Mouse (Mus musculus): ENCODE results near the gene Cnga3.

The Cnga3 gene

DNA sequence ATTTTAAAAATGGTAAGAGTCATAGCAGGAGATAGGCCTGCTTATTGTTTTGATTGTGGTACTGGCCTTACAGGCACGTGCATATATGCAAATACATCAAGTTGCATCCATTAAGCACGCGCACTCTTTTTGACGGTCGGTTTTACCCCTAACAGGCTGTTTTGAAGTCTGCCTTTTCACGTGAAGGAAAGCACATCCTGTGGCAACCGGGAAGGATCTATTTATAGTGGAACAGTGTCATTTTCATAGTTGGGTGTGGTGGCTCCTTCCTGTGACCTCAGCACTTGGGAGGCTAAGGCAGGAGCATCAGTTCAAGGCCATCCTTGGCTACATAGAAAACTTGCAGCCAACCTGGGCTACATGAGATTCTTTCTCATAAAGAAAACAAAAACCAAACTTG is 72.3 kb downstream of the Cnga3 start:
- DNase-seq (ENCODE audit: low spot score) = no peak

- no peak for DNase-seq (ENCODE audit: low spot score)
Measured at GRCm38 (mm10) chr1:37287748-37288147, 73.5 kb downstream of the Cnga3 start.

- DNase-seq (ENCODE audit: low spot score) = peak; percentile 8
Measured at GRCm38 (mm10) chr1:37288181-37288935, 74.1 kb downstream of the Cnga3 start.

DNA sequence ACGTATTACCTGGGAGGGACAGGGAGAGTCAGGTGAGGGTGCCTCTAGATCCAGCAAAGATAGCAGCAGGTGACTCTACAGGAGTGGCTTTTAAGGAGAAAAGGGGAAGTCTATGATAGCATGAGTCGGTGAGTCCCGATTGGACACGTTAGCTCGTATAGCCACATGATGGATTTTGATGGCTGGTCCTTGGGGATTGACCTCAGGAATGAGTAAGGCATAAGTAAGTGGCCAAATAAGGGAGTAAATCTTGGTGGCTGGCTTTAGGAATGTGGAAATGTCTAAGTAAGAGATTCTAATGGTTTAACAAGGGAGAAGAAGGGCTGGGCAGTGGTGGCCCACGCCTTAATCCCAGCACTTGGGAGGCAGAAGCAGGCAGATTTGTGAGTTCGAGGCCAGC is 74.7 kb downstream of the Cnga3 start:
- DNase-seq (ENCODE audit: low spot score) = no peak

GRCm38 (mm10) chr1:37296414-37296813 is 82.2 kb downstream of the Cnga3 start:
- DNase-seq (ENCODE audit: low spot score) = no peak

GRCm38 (mm10) chr1:37298904-37299303 is 84.7 kb downstream of the Cnga3 start:
- DNase-seq (ENCODE audit: low spot score) = no peak

DNA sequence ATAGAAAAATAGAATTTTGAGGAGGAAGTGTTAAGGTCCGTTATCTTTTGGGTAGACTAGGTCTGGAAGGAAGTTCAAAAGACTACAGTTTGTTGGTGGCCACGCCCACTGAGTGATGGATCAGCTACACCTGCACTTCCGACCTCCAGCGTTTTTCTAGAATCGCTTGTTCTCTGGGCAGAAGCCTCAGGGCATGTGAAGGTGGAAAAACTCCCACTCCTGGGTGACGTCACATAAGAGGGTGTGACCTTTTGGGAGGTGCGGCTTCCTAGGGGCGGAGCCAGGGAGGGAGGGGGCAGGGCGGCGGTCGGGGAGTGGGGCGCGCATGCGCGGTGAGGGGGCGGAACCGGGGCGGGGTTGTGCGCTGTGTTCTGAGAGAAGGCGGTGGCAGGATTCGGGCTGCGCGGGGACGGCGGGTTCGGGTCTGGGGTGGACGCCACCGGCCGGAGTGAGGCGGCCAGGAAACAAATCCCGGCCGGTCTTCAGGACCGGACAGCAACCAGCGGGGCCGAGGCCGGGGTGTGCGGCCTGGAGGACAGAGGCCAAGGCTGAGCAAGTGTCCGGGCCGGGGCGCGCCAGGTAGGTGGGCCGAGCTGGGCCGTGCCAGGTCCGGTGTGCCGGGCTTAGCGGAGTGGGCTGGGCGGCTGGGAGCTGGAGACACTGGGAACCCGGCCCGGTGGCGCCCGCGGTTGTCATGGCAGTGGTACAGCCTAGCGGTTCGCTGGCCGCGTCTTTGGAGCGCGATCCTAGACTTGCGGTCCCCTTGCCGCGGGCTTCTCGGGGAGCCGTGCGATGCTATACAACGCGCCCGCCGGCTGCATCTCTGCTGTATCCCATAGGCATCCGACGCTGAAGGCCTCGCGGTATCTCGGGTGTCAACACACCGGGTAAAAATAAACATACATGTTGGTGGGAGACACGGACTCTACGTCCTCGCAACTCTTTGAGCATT is 85.6 kb downstream of the Cnga3 start, which contains the start of gene Inpp4a:
TSS of gene Inpp4a (plus strand) at position 326 of the 952 bp plus-strand sequence.
- DNase-seq (ENCODE audit: low spot score) = peak; percentile 92

GRCm38 (mm10) chr1:37300650-37301049 is 86.4 kb downstream of the Cnga3 start:
- DNase-seq (ENCODE audit: low spot score) = no peak

DNA sequence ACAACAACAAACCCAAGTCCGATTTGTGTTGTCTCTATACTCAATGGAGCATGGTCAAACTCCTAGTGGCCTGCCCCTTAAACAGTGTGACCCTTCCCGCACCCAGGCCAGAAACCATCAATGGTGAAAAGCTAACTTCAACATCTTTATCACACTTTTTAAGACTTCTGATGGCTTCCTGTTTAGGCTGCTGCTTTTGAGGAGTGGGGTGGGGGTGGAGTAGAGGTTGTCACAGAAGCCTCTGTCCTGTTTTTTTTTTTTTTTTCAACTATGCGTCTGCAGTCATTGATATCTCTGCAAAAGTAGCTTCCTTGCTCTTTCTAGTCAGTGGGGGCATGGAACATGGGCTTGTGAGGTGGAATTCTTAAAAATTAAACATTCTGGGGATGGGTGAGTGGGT is 88.6 kb downstream of the Cnga3 start:
- no peak for DNase-seq (ENCODE audit: low spot score)

DNA sequence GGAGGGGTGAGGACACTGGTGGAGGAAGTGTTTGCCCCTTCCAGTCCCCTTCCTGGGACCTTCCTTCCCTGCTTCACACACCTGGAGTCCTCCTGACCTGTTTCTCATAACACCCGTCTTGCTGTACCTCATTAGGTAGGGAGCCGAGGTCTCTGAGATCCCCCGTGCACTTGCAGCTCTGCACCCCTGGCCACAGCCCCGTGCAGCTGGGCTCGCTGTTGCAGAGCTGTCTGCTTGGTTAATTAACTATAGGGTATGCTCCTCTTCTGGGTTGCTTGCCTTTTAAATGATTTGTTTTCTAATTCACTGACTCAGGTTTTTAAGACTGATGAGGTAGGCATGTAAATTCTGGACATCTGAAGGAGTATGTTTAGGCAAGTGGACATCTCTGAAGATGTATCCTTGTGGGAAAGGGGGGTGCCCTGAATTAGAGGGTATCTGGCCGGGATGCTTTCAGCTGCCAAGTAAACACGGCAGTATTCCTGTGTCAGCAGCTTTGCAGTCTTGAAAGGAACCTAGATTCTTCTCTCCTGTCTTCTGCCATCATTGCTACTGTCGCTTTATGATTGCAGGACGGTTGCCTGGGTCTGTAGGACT is 91.6 kb downstream of the Cnga3 start:
- DNase-seq (ENCODE audit: low spot score) = no peak

DNA sequence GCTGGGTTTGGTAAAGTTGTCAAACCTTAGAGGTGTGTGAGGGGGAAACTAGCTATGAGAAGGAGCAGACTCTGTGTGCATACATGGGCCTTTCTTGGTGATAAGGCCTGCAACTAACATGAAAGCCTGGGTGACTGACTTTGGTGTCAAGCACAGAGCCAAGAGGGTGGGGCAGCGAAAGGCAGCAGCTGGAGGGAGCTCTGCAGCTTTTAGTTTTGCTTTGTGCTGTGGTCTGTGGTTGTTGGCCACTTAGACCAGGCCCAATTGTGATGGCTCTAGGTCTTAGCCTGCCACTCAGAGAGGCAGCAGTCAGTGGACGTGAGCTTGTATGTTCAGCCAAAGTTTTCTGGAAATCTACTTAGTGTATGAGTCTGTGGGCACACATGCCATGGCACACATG is 93.4 kb downstream of the Cnga3 start:
- DNase-seq (ENCODE audit: low spot score) = no peak

- DNase-seq (ENCODE audit: low spot score) = no peak
Measured at GRCm38 (mm10) chr1:37308021-37308742, 93.9 kb downstream of the Cnga3 start.

GRCm38 (mm10) chr1:37308743-37309100 is 94.5 kb downstream of the Cnga3 start:
- DNase-seq (ENCODE audit: low spot score) = no peak

GRCm38 (mm10) chr1:37309939-37310515 is 95.8 kb downstream of the Cnga3 start:
- DNase-seq (ENCODE audit: low spot score) = no peak
